7 mouse cellular contexts compared by ENCODE assay signal in genomic region chr17:62880311-62881175, GRCm38 (mm10). TPM values are rescaled to one million over a fixed set of nuclear protein-coding genes. Genes with fewer than 3 reads are reported as not detected.
DNase-seq lines count a peak whose midpoint lies in the region; ATAC-seq and TF ChIP-seq lines count a peak whose summit lies in the region.

No protein-coding gene starts in this region.

- TF ChIP-seq CTCF in small intestine, adult 2 months (IDR thresholded peaks at IDR 0.05; ENCODE audit: extremely low read depth, insufficient read length, insufficient replicate concordance, low read depth, low read length) = no peak

- H3K4me1 ChIP-seq in forebrain, embryonic 12.5 days = peaks cover 17% of the 10 kb centered on the region
- peaks cover 34% of the 10 kb centered on the region for H3K4me1 ChIP-seq in hindbrain, embryonic 10.5 days (replicated peaks)
- peaks cover 4% of the 10 kb centered on the region; the same call in 1 of the 2 replicates for H3K4me1 ChIP-seq in small intestine, adult 2 months (ENCODE audit: control insufficient read depth, insufficient read depth, insufficient read length, low read length)

- peak overlapping the region; percentile 93 for H3K27ac ChIP-seq in forebrain, embryonic 12.5 days
- peak overlapping the region; percentile 98 for H3K27ac ChIP-seq in hindbrain, embryonic 10.5 days
- H3K27ac ChIP-seq in small intestine, adult 2 months (ENCODE audit: insufficient read depth, low read depth, low read length) = no peak overlapping the region

- WGBS in forebrain, embryonic 12.5 days = under 1% methylated on average over 68 of the region's 82 CpGs
- under 1% methylated on average over 82 of the region's 82 CpGs for WGBS in hindbrain, embryonic 10.5 days
- 2% methylated on average over 82 of the region's 82 CpGs for WGBS in small intestine, adult 2 months

- DNase-seq in Muller cell, postnatal 12 days (ENCODE audit: inconsistent ontology term) = peak; percentile 75
- DNase-seq in adrenal gland, postnatal 36 days = peak; percentile 55 to 65
- peak; percentile 78 for DNase-seq in hindbrain, embryonic 10.5 days (ENCODE audit: low spot score)
- peak; percentile 28 to 62 for DNase-seq in layer of hippocampus, postnatal 10 days (ENCODE audit: low spot score in 2 of 2)
- peak; percentile 68 for DNase-seq in mesoderm, embryonic 11.5 days (ENCODE audit: low read depth, low spot score)

- peaks cover 20% of the 10 kb centered on the region for H3K27me3 ChIP-seq in forebrain, embryonic 12.5 days
- no peaks in the 10 kb centered on the region for H3K27me3 ChIP-seq in hindbrain, embryonic 10.5 days (ENCODE audit: insufficient read depth, poor library complexity, severe bottlenecking)
- H3K27me3 ChIP-seq in small intestine, adult 2 months (ENCODE audit: control insufficient read depth, insufficient read depth, low read length) = peaks cover 39% of the 10 kb centered on the region

- H3K36me3 ChIP-seq in forebrain, embryonic 12.5 days (replicated peaks) = no peaks in the 10 kb centered on the region
- H3K36me3 ChIP-seq in hindbrain, embryonic 10.5 days = no peaks in the 10 kb centered on the region
- H3K36me3 ChIP-seq in small intestine, adult 2 months (ENCODE audit: control insufficient read depth, insufficient read depth, low read length) = no peaks in the 10 kb centered on the region

- ATAC-seq in forebrain, embryonic 12.5 days (ENCODE audit: low FRiP score) = peak; percentile 31

- peak overlapping the region; percentile 80 for H3K4me2 ChIP-seq in forebrain, embryonic 12.5 days

- H3K4me3 ChIP-seq in forebrain, embryonic 12.5 days (replicated peaks) = peak overlapping the region; percentile 86
- H3K4me3 ChIP-seq in hindbrain, embryonic 10.5 days = peak overlapping the region; percentile 85
- H3K4me3 ChIP-seq in small intestine, adult 2 months (ENCODE audit: low read depth, low read length) = peak overlapping the region; percentile 63

- no peak for TF ChIP-seq POLR2A in small intestine, adult 2 months (IDR thresholded peaks at IDR 0.05; ENCODE audit: low read depth, low read length)

- H3K9ac ChIP-seq in forebrain, embryonic 12.5 days = peak overlapping the region; percentile 91

- H3K9me3 ChIP-seq in forebrain, embryonic 12.5 days = no peaks in the 10 kb centered on the region
- H3K9me3 ChIP-seq in hindbrain, embryonic 10.5 days = no peaks in the 10 kb centered on the region

RNA-seq across cellular contexts. Expression of gene Efna5, which starts 0.6 kb away (rescaled TPM):
- 10 to 100 TPM; 17.3 to 21.5 TPM for total RNA-seq in adrenal gland, postnatal 36 days (2021)
- 45.7 and 47.7 TPM in 2 replicates for polyA plus RNA-seq in forebrain, embryonic 12.5 days (2016; fragmentation: Nextera tagmentation; extraction: Ambion mirVana)
- 40.5 and 50.5 TPM in 2 replicates for polyA plus RNA-seq in hindbrain, embryonic 10.5 days (2016; fragmentation: Nextera tagmentation; extraction: Ambion mirVana)
- 10 to 100 TPM; 13.3 to 13.5 TPM for total RNA-seq in layer of hippocampus, postnatal 10 days (2021)
- 0.46 and 0.80 TPM in 2 replicates for polyA plus RNA-seq in small intestine, adult 2 months (2012; rRNA removed)

Comparison
In these comparisons a context has a peak if more than half of its experiments do, and no peak if none do; other contexts are left out.
1. RNA of gene Efna5, which starts 0.6 kb away (polyA plus RNA-seq): 45.7 to 47.7 TPM in forebrain, embryonic 12.5 days and 40.5 to 50.5 TPM in hindbrain, embryonic 10.5 days; 0.46 to 0.80 TPM in small intestine, adult 2 months; every median in the first group is over 10 times any median in the second.
2. Peak in every context shown above with its lines, with median percentiles within 50 percentile points of each other: DNase-seq and H3K4me3 ChIP-seq.